Mouse (Mus musculus): ENCODE measurements at regions not wholly inside any gene's neighbourhood (a gene's known extent, or its start where the extent isn't known, plus 50 kb on each side); places are given as distances from the start of the nearest gene placed in this dataset.

- TF ChIP-seq CTCF (IDR thresholded peaks at IDR 0.05; ENCODE audit: borderline replicate concordance, insufficient read depth, low read length): no peak
- TF ChIP-seq POLR2A (IDR thresholded peaks at IDR 0.05; ENCODE audit: low read depth, low read length): no peak
- no peaks in the 10 kb centered on the region for H3K4me1 ChIP-seq (ENCODE audit: control insufficient read depth, insufficient read depth, low read length)
- no peak overlapping the region for H3K4me3 ChIP-seq (ENCODE audit: insufficient read depth, low read length)
- no peak overlapping the region for H3K27ac ChIP-seq (ENCODE audit: insufficient read depth, low read length)
Observed at GRCm38 (mm10) chr10:98257980-98258707, 531.6 kb upstream of the C030005K15Rik start.

- Histone ChIP-seq H3K4me3 (ENCODE audit: insufficient read depth, low read length) (no peak overlapping the region), H3K27ac (ENCODE audit: insufficient read depth, low read length) (no peak overlapping the region), H3K4me1 (ENCODE audit: control insufficient read depth, insufficient read depth, low read length) (no peaks in the 10 kb centered on the region)
- no peak for TF ChIP-seq CTCF (IDR thresholded peaks at IDR 0.05; ENCODE audit: borderline replicate concordance, insufficient read depth, low read length)
- no peak for TF ChIP-seq POLR2A (IDR thresholded peaks at IDR 0.05; ENCODE audit: low read depth, low read length)
Observed at GRCm38 (mm10) chr10:98259283-98259682, 532.7 kb upstream of the C030005K15Rik start.

GRCm38 (mm10) chr10:98268511-98268910, 542.0 kb upstream of the C030005K15Rik start:
- Histone ChIP-seq H3K27ac (ENCODE audit: insufficient read depth, low read length) (no peak overlapping the region), H3K4me3 (ENCODE audit: insufficient read depth, low read length) (no peak overlapping the region), H3K4me1 (ENCODE audit: control insufficient read depth, insufficient read depth, low read length) (no peaks in the 10 kb centered on the region)
- no peak for TF ChIP-seq POLR2A (IDR thresholded peaks at IDR 0.05; ENCODE audit: low read depth, low read length)
- no peak for TF ChIP-seq CTCF (IDR thresholded peaks at IDR 0.05; ENCODE audit: borderline replicate concordance, insufficient read depth, low read length)

- Histone ChIP-seq H3K4me3 (ENCODE audit: insufficient read depth, low read length) (no peak overlapping the region), H3K4me1 (ENCODE audit: control insufficient read depth, insufficient read depth, low read length) (no peaks in the 10 kb centered on the region), H3K27ac (ENCODE audit: insufficient read depth, low read length) (no peak overlapping the region)
- TF ChIP-seq CTCF (IDR thresholded peaks at IDR 0.05; ENCODE audit: borderline replicate concordance, insufficient read depth, low read length) (no peak), POLR2A (IDR thresholded peaks at IDR 0.05; ENCODE audit: low read depth, low read length) (no peak)
Observed at GRCm38 (mm10) chr10:98291617-98292016, 565.1 kb upstream of the C030005K15Rik start.

GRCm38 (mm10) chr10:98292140-98292539, 565.6 kb upstream of the C030005K15Rik start:
- no peaks in the 10 kb centered on the region for H3K4me1 ChIP-seq (ENCODE audit: control insufficient read depth, insufficient read depth, low read length)
- H3K27ac ChIP-seq (ENCODE audit: insufficient read depth, low read length): no peak overlapping the region
- no peak overlapping the region for H3K4me3 ChIP-seq (ENCODE audit: insufficient read depth, low read length)
- TF ChIP-seq POLR2A (IDR thresholded peaks at IDR 0.05; ENCODE audit: low read depth, low read length) (no peak), CTCF (IDR thresholded peaks at IDR 0.05; ENCODE audit: borderline replicate concordance, insufficient read depth, low read length) (no peak)

- no peak overlapping the region for H3K4me3 ChIP-seq (ENCODE audit: insufficient read depth, low read length)
Observed at GRCm38 (mm10) chr10:98305667-98306066, 579.1 kb upstream of the C030005K15Rik start.

GRCm38 (mm10) chr10:98309667-98310066, 583.1 kb upstream of the C030005K15Rik start:
- no peaks in the 10 kb centered on the region for H3K4me1 ChIP-seq (ENCODE audit: control insufficient read depth, insufficient read depth, low read length)
- no peak overlapping the region for H3K27ac ChIP-seq (ENCODE audit: insufficient read depth, low read length)
- no peak for TF ChIP-seq POLR2A (IDR thresholded peaks at IDR 0.05; ENCODE audit: low read depth, low read length)
- TF ChIP-seq CTCF (IDR thresholded peaks at IDR 0.05; ENCODE audit: borderline replicate concordance, insufficient read depth, low read length): no peak
- no peak overlapping the region for H3K4me3 ChIP-seq (ENCODE audit: insufficient read depth, low read length)

More at GRCm38 (mm10) chr10:98305667-98306066, 579.1 kb upstream of the C030005K15Rik start:
- Histone ChIP-seq H3K27ac (ENCODE audit: insufficient read depth, low read length) (no peak overlapping the region), H3K4me1 (ENCODE audit: control insufficient read depth, insufficient read depth, low read length) (no peaks in the 10 kb centered on the region)
- TF ChIP-seq POLR2A (IDR thresholded peaks at IDR 0.05; ENCODE audit: low read depth, low read length) (no peak), CTCF (IDR thresholded peaks at IDR 0.05; ENCODE audit: borderline replicate concordance, insufficient read depth, low read length) (no peak)

- Histone ChIP-seq H3K27ac (ENCODE audit: insufficient read depth, low read length) (no peak overlapping the region), H3K4me3 (ENCODE audit: insufficient read depth, low read length) (no peak overlapping the region), H3K4me1 (ENCODE audit: control insufficient read depth, insufficient read depth, low read length) (no peaks in the 10 kb centered on the region)
- TF ChIP-seq POLR2A (IDR thresholded peaks at IDR 0.05; ENCODE audit: low read depth, low read length) (no peak), CTCF (IDR thresholded peaks at IDR 0.05; ENCODE audit: borderline replicate concordance, insufficient read depth, low read length) (no peak)
Observed at GRCm38 (mm10) chr10:98311403-98311802, 584.8 kb upstream of the C030005K15Rik start.

GRCm38 (mm10) chr10:98318416-98318815, 591.9 kb upstream of the C030005K15Rik start:
- no peaks in the 10 kb centered on the region for H3K4me1 ChIP-seq (ENCODE audit: control insufficient read depth, insufficient read depth, low read length)
- TF ChIP-seq POLR2A (IDR thresholded peaks at IDR 0.05; ENCODE audit: low read depth, low read length) (no peak), CTCF (IDR thresholded peaks at IDR 0.05; ENCODE audit: borderline replicate concordance, insufficient read depth, low read length) (no peak)
- no peak overlapping the region for H3K27ac ChIP-seq (ENCODE audit: insufficient read depth, low read length)
- H3K4me3 ChIP-seq (ENCODE audit: insufficient read depth, low read length): no peak overlapping the region

GRCm38 (mm10) chr10:98323846-98324245, 590.4 kb upstream of the Atp2b1 start:
- Histone ChIP-seq H3K4me1 (ENCODE audit: control insufficient read depth, insufficient read depth, low read length) (peaks cover 8% of the 10 kb centered on the region), H3K27ac (ENCODE audit: insufficient read depth, low read length) (no peak overlapping the region), H3K4me3 (ENCODE audit: insufficient read depth, low read length) (no peak overlapping the region)
- TF ChIP-seq CTCF (IDR thresholded peaks at IDR 0.05; ENCODE audit: borderline replicate concordance, insufficient read depth, low read length) (no peak), POLR2A (IDR thresholded peaks at IDR 0.05; ENCODE audit: low read depth, low read length) (no peak)

All from embryonic fibroblast, embryonic 13.5 days (primary cell).